ENCODE assay signal across 30 mouse cellular contexts in genomic region chr4:109472566-109472965, GRCm38 (mm10). TPM values are rescaled to one million over a fixed set of nuclear protein-coding genes. Genes with fewer than 3 reads are reported as not detected.
A peak's percentile ranks its signal among the peaks of the same experiment; 100 is the strongest.
DNase-seq lines count a peak whose midpoint lies in the region; ATAC-seq lines count a peak whose summit lies in the region.
"Had no signal": no experiment of that assay in that cellular context is flagged by ENCODE, and none has a peak within 500 bp of the region (broad histone marks: within the 10 kb centered on the region; RNA-seq: fewer than 3 reads in every experiment).

No protein-coding gene starts in this region.

- 93% methylated on average over 3 of the region's 3 CpGs for WGBS in kidney, embryonic 14.5 days
- WGBS in liver, embryonic 12.5 days (ENCODE audit: insufficient replicate concordance): 76% methylated on average over 3 of the region's 3 CpGs
- WGBS in liver, embryonic 11.5 days: 75% methylated on average over 3 of the region's 3 CpGs

- H3K27me3 ChIP-seq in kidney, embryonic 14.5 days (ENCODE audit: control insufficient read depth, insufficient read depth, low read length): no peaks in the 10 kb centered on the region
- no peaks in the 10 kb centered on the region for H3K27me3 ChIP-seq in liver, embryonic 12.5 days (replicated peaks)
- no peaks in the 10 kb centered on the region for H3K27me3 ChIP-seq in liver, embryonic 11.5 days (replicated peaks; ENCODE audit: control insufficient read depth, insufficient read depth, low read length)
- H3K27me3 ChIP-seq: embryonic facial prominence, embryonic 13.5 days; forebrain, embryonic 15.5 days; heart, embryonic 13.5 days; hindbrain, embryonic 12.5 days had no signal

- H3K4me3 ChIP-seq in kidney, embryonic 14.5 days (ENCODE audit: low read length): no peak overlapping the region
- H3K4me3 ChIP-seq in liver, embryonic 12.5 days: no peak overlapping the region
- H3K4me3 ChIP-seq in liver, embryonic 11.5 days (ENCODE audit: low read depth, low read length): no peak overlapping the region
- H3K4me3 ChIP-seq: embryonic facial prominence, embryonic 13.5 days; forebrain, embryonic 15.5 days; heart, embryonic 13.5 days; hindbrain, embryonic 12.5 days; midbrain, embryonic 10.5 days had no signal

- peak; percentile 8 for DNase-seq in kidney, adult 18-20 months
- DNase-seq in liver, embryonic 11.5 days (ENCODE audit: low spot score): no peak
- peak; percentile 10 to 38 for DNase-seq in kidney, postnatal 36 days
- peak; percentile 27 for DNase-seq in yolk sac, embryonic 10.5 days (ENCODE audit: low spot score)
- DNase-seq in spleen, adult 18-20 months: no peak
- DNase-seq: adrenal gland, adult 8-10 months; B cell, adult 2 months; cerebellum, adult 2 months; cerebellum, postnatal 36 days; embryo, embryonic 11 days; gastrocnemius, postnatal 10 days; heart, adult 18-20 months; heart, postnatal 14 days; layer of hippocampus, adult 9-11 months; lung, postnatal 4 days; thymus, postnatal 25 days had no signal

- H3K4me2 ChIP-seq in kidney, embryonic 14.5 days (replicated peaks; ENCODE audit: low read depth, low read length): no peak overlapping the region
- H3K4me2 ChIP-seq in liver, embryonic 12.5 days: peak overlapping the region; percentile 24
- H3K4me2 ChIP-seq in liver, embryonic 11.5 days: no peak overlapping the region
- H3K4me2 ChIP-seq: embryonic facial prominence, embryonic 13.5 days; forebrain, embryonic 15.5 days; heart, embryonic 13.5 days; hindbrain, embryonic 12.5 days had no signal

- H3K36me3 ChIP-seq in kidney, embryonic 14.5 days (ENCODE audit: control insufficient read depth, insufficient read depth, low read length): 0 out of 2 replicates have a peak, but pooled peaks cover 5% of the 10 kb centered on the region
- H3K36me3 ChIP-seq in liver, embryonic 12.5 days: peaks cover 16% of the 10 kb centered on the region
- 0 out of 2 replicates have a peak, but pooled peaks cover 5% of the 10 kb centered on the region for H3K36me3 ChIP-seq in liver, embryonic 11.5 days (ENCODE audit: control insufficient read depth, insufficient read depth, low read length)

- no peak for ATAC-seq in kidney, embryonic 14.5 days (ENCODE audit: low FRiP score, low TSS enrichment)
- no peak for ATAC-seq in liver, embryonic 12.5 days
- no peak for ATAC-seq in liver, embryonic 11.5 days (replicated peaks; ENCODE audit: low FRiP score)
- ATAC-seq: forebrain, embryonic 15.5 days; midbrain, embryonic 16.5 days had no signal

- H3K27ac ChIP-seq in kidney, embryonic 14.5 days (ENCODE audit: low read depth, low read length): no peak overlapping the region
- peak overlapping the region; percentile 52 for H3K27ac ChIP-seq in liver, embryonic 12.5 days
- no peak overlapping the region for H3K27ac ChIP-seq in liver, embryonic 11.5 days (ENCODE audit: low read depth, low read length)
- H3K27ac ChIP-seq: embryonic facial prominence, embryonic 13.5 days; forebrain, embryonic 15.5 days; heart, embryonic 13.5 days; hindbrain, embryonic 12.5 days; midbrain, embryonic 10.5 days had no signal

- peaks cover 6% of the 10 kb centered on the region; the same call in 1 of the 2 replicates for H3K4me1 ChIP-seq in kidney, embryonic 14.5 days (ENCODE audit: control insufficient read depth, insufficient read depth, low read length)
- H3K4me1 ChIP-seq in liver, embryonic 12.5 days: peaks cover 63% of the 10 kb centered on the region
- H3K4me1 ChIP-seq in liver, embryonic 11.5 days (replicated peaks; ENCODE audit: control insufficient read depth, insufficient read depth, low read length): peaks cover 9% of the 10 kb centered on the region

- H3K9ac ChIP-seq in kidney, embryonic 14.5 days (ENCODE audit: low read depth, low read length): no peak overlapping the region
- no peak overlapping the region for H3K9ac ChIP-seq in liver, embryonic 12.5 days
- H3K9ac ChIP-seq in liver, embryonic 11.5 days (ENCODE audit: low read depth, low read length): no peak overlapping the region
- H3K9ac ChIP-seq: embryonic facial prominence, embryonic 13.5 days; forebrain, embryonic 15.5 days; heart, embryonic 13.5 days; hindbrain, embryonic 12.5 days had no signal

- no peaks in the 10 kb centered on the region for H3K9me3 ChIP-seq in kidney, embryonic 14.5 days (ENCODE audit: control insufficient read depth, low read length)
- no peaks in the 10 kb centered on the region for H3K9me3 ChIP-seq in liver, embryonic 12.5 days (replicated peaks)
- H3K9me3 ChIP-seq in liver, embryonic 11.5 days (ENCODE audit: control insufficient read depth, low read length): no peaks in the 10 kb centered on the region
- H3K9me3 ChIP-seq: embryonic facial prominence, embryonic 13.5 days; forebrain, embryonic 15.5 days; G1E; heart, embryonic 13.5 days; hindbrain, embryonic 12.5 days; midbrain, embryonic 10.5 days had no signal

RNA-seq across cellular contexts. Expression of gene Rnf11, which starts 12.0 kb away (rescaled TPM):
- 31.0 and 44.8 TPM in 2 replicates for polyA plus RNA-seq in kidney, embryonic 14.5 days (2014; fragmentation: Nextera tagmentation; extraction: Ambion mirVana)
- polyA plus RNA-seq in liver, embryonic 12.5 days (2016; fragmentation: Nextera tagmentation; extraction: Ambion mirVana): 41.3 and 44.7 TPM in 2 replicates
- polyA plus RNA-seq in liver, embryonic 11.5 days (2014; fragmentation: Nextera tagmentation; extraction: Ambion mirVana): 25.0 and 25.2 TPM in 2 replicates

RNA-seq across cellular contexts. Expression of gene 4930522H14Rik, which starts 58.5 kb away (rescaled TPM):
- not detected in 2 replicates for polyA plus RNA-seq in kidney, embryonic 14.5 days (2014; fragmentation: Nextera tagmentation; extraction: Ambion mirVana)
- polyA plus RNA-seq in liver, embryonic 12.5 days (2016; fragmentation: Nextera tagmentation; extraction: Ambion mirVana): not detected in 2 replicates
- polyA plus RNA-seq in liver, embryonic 11.5 days (2014; fragmentation: Nextera tagmentation; extraction: Ambion mirVana): not detected in 2 replicates
- polyA plus RNA-seq: cerebellum, adult 2 months; embryonic facial prominence, embryonic 13.5 days; forebrain, embryonic 15.5 days; G1E; heart, embryonic 13.5 days; hindbrain, embryonic 12.5 days; large intestine, adult 2 months; limb, embryonic 14.5 days; lung, embryonic 16.5 days; midbrain, embryonic 10.5 days; midbrain, embryonic 16.5 days; neural tube, embryonic 14.5 days; stomach, embryonic 14.5 days had no signal

Comparison
In these comparisons a context has a peak if more than half of its experiments do, and no peak if none do; other contexts are left out.
1. DNase-seq: peak in kidney, adult 18-20 months (single experiment), kidney, postnatal 36 days (2 of 2) and yolk sac, embryonic 10.5 days (single experiment); none in liver, embryonic 11.5 days (single experiment) and spleen, adult 18-20 months (0 of 2).